Mouse (Mus musculus): Measurements from ENCODE around the gene Plekho2.

Gene Plekho2

GRCm38 (mm10) chr9:65531283-65531682, 48.6 kb downstream of the Plekho2 start:
- DNase-seq (ENCODE audit: low read depth, low spot score), result no peak

GRCm38 (mm10) chr9:65529659-65530058, 50.2 kb downstream of the Plekho2 start:
- no peak for DNase-seq (ENCODE audit: low read depth, low spot score)

GRCm38 (mm10) chr9:65528417-65529038, 51.3 kb downstream of the Plekho2 start:
- DNase-seq (ENCODE audit: low read depth, low spot score), result no peak

- no peak for DNase-seq (ENCODE audit: low read depth, low spot score)
Observed at GRCm38 (mm10) chr9:65525445-65526195, 54.2 kb downstream of the Plekho2 start.

GRCm38 (mm10) chr9:65523611-65524364, 56.1 kb downstream of the Plekho2 start:
- DNase-seq (ENCODE audit: low read depth, low spot score), result peak; percentile 92

GRCm38 (mm10) chr9:65520505-65520876, 59.3 kb downstream of the Plekho2 start:
- peak; percentile 71 for DNase-seq (ENCODE audit: low read depth, low spot score)

- DNase-seq (ENCODE audit: low read depth, low spot score), result peak; percentile 82
Observed at GRCm38 (mm10) chr9:65519807-65520504, 59.9 kb downstream of the Plekho2 start, which contains the start of gene Ankdd1a. Gene Ankdd1a, minus strand, starts transcription at chr9:65520193.

- DNase-seq (ENCODE audit: low read depth, low spot score), result peak; percentile 68
Observed at GRCm38 (mm10) chr9:65514851-65515261, 65.0 kb downstream of the Plekho2 start.

- DNase-seq (ENCODE audit: low read depth, low spot score), result peak; percentile 16
Observed at GRCm38 (mm10) chr9:65514431-65514830, 65.4 kb downstream of the Plekho2 start.

GRCm38 (mm10) chr9:65512520-65512919, 67.3 kb downstream of the Plekho2 start:
- DNase-seq (ENCODE audit: low read depth, low spot score), result no peak

- DNase-seq (ENCODE audit: low read depth, low spot score), result no peak
Observed at GRCm38 (mm10) chr9:65508449-65508848, 71.4 kb downstream of the Plekho2 start.

- no peak for DNase-seq (ENCODE audit: low read depth, low spot score)
Observed at GRCm38 (mm10) chr9:65502721-65503505, 76.9 kb downstream of the Plekho2 start.
